Mouse (Mus musculus): Measurements from ENCODE around the gene Helb.
A peak's percentile ranks its signal among the peaks of the same experiment; 100 is the strongest.
"Not testable (repeated sequence)": the region's sequence is repeated elsewhere in the genome, so short reads cannot be mapped to it uniquely, and the experiment has no call there.

Gene Helb

DNA sequence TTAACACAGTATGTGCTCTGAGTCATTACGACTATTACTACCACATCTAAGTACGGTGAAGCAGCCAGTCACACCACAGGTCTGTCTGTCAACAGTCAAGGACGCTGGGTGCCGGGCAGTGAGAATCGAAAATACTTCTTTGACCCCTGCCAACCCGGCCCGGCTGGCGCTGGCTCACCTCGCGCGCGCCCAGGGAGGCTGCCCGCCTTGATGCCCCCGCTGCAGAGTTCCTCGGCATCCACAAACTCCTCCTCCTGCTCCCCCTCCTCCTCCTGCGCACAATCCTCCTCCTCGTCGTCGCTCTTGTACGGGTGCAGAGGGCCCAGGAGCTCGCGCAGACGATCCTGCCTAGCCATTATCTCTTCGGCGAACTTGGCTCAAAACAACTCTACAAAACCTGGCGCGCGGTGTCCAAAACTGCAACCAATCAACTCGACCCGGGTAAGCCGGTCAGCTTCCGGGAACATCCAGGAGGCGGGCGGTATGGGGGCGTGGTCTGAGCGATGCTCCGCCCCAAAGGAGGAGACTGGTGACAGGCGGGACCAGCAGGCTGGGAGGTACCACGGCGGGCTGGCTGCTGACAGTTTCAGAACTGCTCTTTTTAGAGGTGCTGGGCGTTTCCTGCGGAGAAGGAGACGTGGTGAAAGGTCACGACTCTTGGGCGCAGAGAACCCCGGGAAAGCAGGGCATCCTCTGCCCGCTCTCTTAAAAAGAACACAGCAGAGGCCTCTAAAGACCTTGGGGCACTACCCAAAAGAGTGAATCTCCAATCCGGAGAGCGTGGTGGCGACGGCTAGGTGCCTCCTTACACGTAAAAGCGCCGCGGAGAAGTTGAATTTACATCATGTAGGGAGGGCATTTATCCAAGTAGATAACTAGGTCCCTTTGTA, at the start of gene Helb:
Gene Helb, minus strand, starts transcription at position 481 of the 890 bp plus-strand sequence.
- peak; percentile 96 for DNase-seq (ENCODE audit: low read depth, low spot score)

DNA sequence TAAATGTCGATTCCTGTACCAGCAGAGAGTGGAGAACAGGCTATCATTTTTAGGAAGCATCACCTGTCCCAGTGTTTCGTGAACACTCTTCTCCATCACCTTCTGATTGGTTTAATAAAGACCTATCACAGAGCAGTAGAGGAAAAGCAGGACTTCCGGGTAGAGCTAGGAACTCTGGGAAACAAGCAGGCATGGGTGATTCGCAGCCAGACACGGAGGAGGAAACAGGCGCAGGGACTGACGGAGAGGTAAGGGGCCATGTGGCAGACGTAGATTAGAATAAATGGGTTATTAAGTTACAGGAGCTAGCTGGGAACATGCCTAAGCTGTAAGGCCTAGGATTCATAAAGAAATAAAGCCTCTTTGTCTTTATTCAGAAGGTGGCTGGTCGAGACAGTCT, 47.7 kb upstream of the Helb start:
- no peak for DNase-seq (ENCODE audit: low read depth, low spot score)

DNA sequence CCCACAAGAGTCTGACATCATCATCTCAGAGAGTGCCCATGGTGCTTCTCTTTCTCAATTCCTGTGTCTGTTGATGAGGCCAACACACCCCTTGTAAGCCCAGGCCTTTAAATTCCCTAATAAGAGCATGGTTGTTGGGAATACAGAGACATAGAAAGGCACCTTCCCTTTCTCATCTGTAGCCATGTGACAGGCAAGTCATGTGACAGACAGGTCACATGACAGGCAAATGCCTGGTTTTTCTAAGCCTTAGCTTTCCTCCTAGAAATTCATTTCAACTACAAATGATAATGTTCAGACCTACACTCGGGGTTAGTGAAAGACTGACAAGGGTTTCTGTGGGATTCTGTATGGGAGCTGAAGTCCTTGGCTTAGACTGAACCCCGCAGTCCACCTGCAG, 41.1 kb upstream of the Helb start:
- DNase-seq (ENCODE audit: low read depth, low spot score), result no peak

DNA sequence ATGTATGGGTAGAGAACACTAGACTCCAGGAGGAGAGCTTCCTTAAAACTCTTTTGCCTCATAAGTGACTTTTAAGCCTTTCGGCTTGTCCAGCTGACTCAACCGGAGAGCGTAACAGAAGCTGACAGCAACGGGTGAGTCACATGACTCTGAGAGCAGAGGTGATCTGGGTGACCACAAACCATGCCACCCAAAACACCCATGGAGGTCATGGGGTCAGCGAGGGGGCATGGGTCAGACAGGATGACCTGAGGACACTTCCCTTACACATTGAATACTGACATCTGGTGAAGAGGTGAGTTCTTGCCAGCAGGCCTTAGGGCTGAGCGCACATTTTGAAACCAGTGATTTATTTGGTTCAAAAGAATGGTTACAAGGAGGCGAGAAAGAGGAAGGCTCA, 38.9 kb upstream of the Helb start:
- no peak for DNase-seq (ENCODE audit: low read depth, low spot score)

DNA sequence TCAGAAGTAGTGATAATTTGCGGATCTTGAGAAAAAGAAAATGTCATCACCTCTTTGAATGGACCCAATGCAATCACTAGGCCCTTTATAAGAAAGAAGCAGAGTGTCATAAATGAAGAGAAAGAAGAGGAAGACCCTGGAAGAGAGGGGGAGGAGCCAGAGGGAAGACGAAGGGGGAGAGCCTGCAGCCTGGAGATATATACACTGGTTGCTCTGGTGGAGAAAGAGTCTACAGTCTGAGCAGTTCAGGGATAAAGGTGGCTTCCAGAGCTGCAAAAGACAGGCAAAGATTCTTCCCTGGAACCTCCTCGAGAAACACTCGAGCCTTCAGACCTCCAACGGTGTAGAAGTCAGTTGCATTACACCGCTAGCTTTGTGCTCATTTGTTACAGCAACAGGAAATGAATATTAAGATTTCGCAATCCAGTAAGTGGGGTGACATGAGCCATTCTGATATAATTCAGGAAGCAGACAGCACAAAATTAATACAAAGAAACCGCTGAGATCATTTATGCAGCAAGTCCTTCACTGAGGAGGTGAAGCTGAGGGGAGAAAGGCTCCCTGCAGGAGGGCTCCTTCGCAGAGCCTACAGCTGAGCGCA, 28.2 kb upstream of the Helb start:
- no peak for DNase-seq (ENCODE audit: low read depth, low spot score)

DNA sequence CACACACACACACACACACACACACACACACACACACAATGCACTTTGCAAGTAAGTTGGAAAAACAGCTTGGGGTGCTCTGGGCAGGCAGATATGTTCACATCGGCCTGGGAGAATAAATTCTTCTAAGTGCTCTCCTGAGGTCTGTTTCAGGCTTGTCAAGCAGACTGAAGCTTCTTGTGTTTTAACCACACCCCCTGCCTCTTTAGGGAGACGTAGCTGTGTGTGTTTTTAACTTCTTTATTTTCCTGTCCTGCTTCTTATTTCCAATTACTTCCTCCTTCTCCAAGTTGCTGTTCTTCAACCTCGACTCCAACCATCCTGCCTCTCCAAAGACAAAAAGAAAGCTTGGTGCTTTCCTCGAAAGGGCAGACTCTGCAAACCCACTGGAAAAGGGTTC, 27.4 kb upstream of the Helb start:
- no peak for DNase-seq (ENCODE audit: low read depth, low spot score)

DNA sequence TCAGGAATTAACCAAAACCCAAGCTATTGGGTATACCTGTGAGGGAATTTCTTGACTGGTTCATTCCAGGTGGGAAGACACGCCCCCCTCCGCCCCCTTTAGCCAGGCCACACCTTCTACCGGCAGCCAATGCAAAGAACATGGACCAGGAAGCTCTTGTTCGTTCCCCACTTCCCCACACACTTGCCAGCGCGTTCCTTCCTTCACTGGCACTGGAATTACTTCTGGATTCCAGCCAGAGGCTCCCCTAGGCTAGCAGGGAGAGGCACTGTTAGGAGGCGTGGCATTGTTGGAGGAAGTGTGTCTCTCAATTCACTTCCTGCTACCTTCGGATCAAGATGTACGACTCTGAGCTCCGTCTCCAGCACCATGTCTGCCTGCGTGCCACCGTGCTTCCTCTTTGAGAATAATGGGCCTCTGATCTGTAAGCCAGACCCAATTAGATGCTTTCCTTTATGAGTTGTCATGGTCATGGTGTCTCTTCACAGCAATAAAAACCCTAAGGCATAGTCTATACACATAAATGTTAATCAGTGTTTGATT, 23.3 kb upstream of the Helb start:
- DNase-seq (ENCODE audit: low read depth, low spot score), result no peak

DNA sequence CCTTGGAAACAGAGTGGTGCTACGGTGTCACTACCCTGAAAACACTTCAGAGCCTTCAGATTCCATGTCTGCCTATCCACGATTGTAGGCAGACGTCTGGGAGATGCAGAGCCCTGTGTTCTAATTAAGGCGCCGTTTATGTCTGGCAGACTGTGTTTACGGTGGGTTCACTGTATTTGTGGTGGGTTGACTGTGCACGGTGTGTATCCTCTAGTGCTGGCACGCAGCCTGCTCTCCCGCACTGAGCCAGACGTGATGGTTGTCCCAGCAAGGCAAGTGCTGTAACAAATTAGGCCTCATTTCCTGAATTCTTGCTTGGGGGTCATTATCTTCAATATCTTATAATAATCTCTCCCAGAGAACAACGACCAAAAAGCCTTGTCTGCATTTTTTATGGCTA, 20.9 kb upstream of the Helb start:
- DNase-seq (ENCODE audit: low read depth, low spot score), result no peak

DNA sequence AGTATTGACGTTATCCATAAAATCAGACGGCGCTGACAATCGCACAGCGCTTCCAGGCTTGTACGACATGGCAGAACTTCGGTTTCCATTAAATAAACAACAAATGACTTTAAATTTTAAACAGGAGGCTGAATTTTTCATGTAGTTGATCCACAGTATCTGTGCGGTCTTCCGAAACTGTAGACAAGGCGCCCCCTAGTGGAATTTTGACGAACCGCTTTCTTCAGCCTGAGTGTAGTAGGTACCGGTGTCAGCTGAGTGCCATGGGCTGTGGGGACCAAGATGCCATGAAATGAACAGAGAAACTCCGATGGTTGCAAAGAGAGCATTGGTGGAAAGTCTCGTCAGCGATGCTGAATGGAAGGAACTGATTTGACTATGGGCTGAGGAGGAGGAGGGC, 17.8 kb upstream of the Helb start:
- DNase-seq (ENCODE audit: low read depth, low spot score), result peak; percentile 53

DNA sequence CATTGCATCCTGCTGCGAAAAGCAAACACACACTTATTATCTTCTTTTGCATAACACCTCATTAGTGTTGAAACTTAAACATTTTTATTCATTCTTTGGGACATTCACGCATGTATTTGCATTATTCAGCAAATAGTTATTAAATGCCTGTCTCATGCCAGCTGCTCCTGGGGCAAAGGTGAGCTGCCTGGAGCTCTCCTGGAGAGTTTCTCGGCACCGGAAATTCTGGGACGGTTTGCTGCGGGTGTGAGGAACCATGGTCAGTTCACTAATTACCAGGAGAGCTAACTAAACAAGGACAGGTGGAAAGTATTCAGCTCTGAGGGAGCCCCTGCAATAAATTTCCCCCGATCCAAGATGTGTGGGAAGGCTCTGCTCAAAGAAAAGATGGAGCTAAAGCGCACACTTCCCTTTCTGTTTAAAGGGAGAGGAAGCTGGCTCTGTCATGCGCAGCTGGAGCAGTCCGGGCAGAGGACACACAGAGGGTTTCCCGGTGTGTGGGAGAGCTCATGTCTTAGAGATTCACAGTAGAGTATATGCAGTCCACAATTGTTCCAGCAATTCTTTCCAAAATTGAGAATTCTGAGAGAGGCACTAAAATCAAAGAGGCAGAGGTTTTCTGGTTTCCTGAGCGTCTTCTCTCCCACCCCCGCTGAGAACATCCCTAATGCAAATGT, 16.0 kb upstream of the Helb start:
- no peak for DNase-seq (ENCODE audit: low read depth, low spot score)

DNA sequence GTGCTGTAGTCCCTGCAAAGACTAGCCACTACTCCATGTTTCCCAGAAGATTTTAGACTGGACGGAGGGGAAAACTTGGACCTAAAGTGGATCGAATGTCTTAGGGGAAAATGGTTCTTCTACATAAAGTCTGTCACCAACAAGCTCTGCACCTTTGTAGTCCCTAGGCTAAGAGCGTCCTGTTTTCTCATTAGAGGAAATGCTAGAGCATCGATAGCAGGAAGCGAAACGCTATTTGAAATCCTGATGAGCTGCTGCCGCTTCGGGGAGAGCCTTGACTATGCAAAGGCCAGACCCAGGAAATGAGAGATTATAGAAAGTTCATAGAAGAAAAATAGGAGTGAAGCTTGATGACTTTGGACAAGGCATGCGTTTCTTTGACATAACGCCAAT, 12.7 kb upstream of the Helb start:
- no peak for DNase-seq (ENCODE audit: low read depth, low spot score)

DNA sequence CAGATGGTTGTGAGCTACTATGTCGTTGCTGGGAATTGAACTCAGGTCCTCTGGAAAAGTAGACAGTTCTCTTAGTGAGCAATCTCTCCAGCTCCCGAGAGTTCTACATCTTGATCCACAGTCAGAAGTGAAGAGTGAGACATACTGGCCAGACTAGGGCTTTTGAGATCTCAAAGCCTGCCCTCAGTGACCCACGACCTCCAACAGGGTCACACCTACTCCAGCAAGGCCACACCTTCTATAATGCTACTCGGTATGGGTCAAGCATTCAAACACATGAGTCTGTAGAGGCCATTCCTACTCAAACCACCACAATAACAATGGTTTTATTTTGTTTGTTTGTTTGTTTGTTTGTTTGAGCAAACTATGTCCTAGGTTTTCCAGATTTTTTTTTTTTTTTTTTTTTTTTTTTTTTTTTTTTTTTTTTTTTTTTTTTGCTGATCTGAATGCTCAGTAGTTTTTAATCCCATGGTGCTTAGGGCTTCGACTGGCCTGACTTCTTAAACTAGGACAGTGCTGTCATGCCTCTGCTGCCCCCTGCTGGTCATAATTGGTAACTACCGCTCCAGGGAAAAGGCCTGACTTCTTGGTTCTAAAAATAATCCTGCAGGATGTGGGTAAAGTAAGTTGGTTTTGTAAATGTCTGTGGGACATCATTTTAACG, 12.1 kb upstream of the Helb start:
- peak; percentile 90 for DNase-seq (ENCODE audit: low read depth, low spot score)

DNA sequence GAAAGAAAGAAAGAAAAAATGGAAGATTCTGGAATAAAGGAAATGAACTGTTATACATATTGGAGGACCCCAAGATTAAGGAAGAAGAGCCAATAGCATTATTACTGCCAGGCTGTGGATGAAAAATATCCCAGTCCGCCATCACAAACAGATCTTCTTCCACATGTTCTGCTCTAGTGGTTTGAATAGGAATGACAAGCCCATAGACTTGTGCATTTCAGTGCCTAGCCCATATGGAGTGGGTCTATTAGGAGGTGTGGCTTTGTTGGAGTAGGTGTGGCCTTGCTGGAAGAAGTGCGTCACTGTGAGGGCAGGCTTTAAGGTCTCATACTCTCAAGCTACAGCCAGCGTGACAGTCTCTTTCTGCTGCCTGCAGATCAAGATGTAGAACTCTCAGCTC, 10.9 kb upstream of the Helb start:
- peak; percentile 20 for DNase-seq (ENCODE audit: low read depth, low spot score)

DNA sequence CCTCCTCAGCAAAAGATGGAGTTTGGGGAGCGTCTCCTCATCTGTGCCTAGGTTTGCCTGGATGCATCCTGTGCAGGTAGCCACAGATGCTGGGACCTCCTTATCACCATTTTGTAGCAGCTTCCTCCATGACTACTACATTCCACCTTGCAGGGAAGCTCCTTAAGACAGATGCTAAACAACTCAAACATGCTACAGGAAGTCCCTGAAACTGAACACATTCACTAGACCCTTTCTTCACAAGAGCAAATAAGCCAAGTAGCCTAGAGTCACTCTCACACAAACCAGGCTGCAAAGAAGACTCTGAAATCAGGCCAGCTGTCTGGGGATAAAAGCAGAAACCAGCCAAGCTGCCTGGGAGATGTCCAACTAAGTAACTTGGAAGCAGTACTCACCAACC, 2.5 kb upstream of the Helb start:
- no peak for DNase-seq (ENCODE audit: low read depth, low spot score)

DNA sequence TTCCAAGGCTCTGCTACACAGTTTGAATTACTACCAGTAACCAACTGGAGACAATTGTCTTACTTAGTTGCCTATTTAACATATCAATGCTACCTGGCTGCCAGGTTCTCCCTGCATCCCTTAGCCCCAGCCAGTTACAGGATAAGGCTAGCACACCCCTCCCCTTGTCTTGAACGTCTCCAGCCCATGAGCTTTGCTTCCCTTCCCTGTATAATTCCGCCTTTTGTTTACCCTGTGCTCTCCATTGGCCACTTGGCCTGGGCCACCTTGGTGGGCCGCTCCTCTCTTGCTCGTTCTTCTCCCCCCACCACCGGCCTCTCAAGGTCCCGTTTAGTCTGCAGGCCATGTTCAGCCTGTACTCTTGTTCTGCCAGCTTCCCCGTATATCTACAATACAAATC, 1.7 kb upstream of the Helb start:
- no peak for DNase-seq (ENCODE audit: low read depth, low spot score)

DNA sequence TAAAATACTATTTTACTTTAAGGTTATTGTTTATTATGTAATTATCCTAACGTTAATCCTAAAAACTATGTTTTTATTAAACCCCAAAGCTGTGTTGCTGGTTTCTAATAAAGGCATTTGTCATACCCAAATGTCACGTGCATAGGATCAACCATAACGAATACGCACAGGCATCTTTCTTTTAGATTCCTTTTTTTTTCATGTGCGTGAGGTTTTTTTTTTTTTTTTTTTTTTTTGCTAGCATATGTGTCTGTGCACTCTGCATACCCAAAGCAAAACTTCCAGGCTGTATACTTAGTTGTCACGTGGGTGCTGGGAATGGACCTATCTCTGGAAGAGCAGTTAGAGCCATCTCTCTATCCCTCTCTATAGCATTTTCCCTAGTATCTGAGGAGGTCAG, 1.2 kb upstream of the Helb start:
- DNase-seq (ENCODE audit: low read depth, low spot score), result no peak

DNA sequence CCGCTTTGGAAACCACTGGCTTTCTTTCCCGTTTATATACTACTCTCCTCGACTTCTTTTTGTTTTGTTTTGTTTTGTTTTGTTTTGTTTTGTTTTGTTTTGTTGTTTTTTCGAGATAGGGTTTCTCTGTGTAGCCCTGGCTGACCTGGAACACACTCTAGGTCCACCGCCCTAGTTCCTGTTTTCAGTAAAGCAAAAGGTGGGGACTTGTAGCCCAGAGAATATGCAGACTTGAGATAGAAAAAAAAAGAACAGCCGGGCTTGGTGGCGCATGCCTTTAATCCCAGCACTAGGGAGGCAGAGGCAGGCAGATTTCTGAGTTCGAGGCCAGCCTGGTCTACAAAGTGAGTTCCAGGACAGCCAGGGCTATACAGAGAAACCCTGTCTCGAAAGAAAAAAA, 695 bp upstream of the Helb start:
- DNase-seq (ENCODE audit: low read depth, low spot score), result not testable (repeated sequence)

DNA sequence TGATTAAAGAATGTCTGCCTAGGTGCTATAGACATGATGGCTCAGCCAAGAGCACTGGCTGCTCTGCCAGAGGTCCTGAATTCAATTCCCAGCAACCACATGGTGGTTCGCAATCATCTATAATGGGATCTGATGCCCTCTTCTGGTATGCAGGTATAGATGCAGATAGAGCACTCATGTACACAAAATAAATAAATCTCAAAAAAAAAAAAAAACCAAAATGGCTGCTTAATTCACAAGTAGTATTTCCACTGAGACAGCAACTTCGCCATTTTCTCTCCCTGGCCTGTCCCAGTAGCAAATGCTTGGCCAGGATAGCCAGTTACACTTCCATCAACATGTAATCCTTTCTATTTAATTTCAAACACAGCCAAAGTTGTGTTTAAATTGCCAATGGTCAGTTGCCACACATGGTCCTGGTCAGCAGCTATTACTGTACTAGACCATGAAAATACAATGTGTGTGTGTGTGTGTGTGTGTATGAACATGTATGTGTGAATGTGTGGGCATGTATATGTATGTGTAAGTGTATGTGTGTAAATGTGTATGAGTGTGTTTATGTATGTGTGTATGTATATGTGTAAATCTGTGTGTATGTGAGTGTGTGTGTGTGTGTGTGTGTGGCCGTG, 982 bp downstream of the Helb start:
- DNase-seq (ENCODE audit: low read depth, low spot score), result peak; percentile 16

DNA sequence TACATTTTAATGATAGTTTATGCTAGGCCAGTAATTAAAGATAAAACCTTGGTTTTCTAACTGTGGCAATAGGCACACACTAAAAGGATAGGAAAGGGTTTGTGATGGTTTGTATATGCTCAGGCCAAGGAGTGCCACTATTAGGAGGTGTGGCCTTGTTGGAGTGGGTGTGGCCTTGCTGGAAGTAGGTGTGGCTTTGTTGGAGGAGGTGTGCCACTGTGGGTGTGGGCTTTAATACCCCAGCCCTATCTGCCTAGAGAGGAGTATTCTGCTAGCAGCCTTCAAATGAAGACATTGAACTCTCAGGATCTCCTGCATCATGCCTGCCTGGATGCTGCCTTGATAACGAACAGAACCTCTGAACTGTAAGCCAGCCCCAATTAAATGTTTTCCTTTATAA, 12.0 kb downstream of the Helb start:
- DNase-seq (ENCODE audit: low read depth, low spot score), result no peak

DNA sequence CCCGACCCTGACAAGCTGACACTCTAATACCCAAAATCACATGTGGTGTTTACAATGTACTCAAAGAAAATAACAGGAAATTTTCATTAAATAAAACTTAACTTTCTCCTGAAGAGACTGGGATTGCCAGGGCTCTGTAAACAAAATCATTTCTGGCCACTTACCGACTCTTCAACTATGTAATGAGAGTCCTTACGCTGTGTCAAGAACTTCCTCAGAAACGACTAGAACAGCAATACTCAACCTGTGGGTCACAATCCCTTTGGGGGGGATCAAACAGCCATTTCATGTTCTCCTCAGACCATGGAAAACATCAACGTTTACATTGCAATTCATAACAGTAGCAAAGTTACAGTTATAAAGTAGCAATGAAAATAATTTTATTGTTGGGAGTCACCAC, 15.2 kb downstream of the Helb start:
- DNase-seq (ENCODE audit: low read depth, low spot score), result no peak

DNA sequence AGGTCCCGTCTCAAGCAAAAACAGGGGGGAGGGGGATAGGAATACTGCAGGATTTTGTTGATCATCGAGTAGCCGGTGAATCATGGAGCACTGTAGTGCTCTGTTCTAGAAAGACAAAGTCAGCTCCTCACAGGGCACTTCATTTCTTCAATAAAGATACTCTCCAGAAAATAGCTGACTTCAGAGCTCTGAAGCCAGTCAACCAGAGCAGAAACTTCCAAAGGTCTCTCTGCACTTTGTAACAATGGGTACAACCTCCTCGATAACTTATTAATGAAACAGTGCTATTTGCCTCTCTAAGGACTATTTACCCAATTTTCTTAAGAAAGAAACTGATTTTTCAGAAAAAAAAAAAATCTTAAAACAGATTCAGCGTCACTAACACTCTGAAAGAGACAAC, 17.1 kb downstream of the Helb start:
- no peak for DNase-seq (ENCODE audit: low read depth, low spot score)

DNA sequence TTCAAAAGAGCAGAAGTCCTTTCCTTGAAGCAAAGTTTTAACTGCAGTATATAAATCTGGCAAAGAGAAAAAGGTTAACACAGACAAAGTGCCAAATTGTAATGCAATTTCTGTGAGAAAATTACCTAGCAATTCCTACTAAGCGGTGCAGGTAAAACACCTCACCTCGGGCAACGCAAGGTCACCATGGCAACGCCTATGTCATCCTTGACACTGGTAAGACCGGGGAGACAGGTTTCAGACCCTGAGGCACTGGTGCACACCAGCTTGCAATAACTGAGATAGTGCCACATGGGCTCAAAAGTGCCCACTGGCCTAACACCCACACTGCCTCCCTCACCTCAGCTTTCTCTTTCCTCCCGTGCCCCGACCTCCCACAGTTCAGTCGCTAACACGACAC, 17.7 kb downstream of the Helb start:
- DNase-seq (ENCODE audit: low read depth, low spot score), result no peak
